Mouse (Mus musculus): ENCODE data around the gene Dpp4.

The Dpp4 gene

GRCm38 (mm10) chr2:62293846-62294245 is 118.2 kb downstream of the Dpp4 start:
- DNase-seq (ENCODE audit: low spot score in 2 of 2), result no peak

GRCm38 (mm10) chr2:62287532-62287931 is 124.5 kb downstream of the Dpp4 start:
- DNase-seq (ENCODE audit: low spot score in 2 of 2), result no peak

GRCm38 (mm10) chr2:62285847-62286246 is 126.2 kb downstream of the Dpp4 start:
- no peak for DNase-seq (ENCODE audit: low spot score in 2 of 2)

- no peak for DNase-seq (ENCODE audit: low spot score in 2 of 2)
Measured at GRCm38 (mm10) chr2:62285026-62285425, 127.0 kb downstream of the Dpp4 start.
